Mouse (Mus musculus) cortical plate, adult 2 months (tissue): ENCODE results near the gene Cep104.

Source experiments
- CTCF ChIP-seq: fragments of 200-500 bp; IDR thresholded peaks from 2 replicates; pipeline ENCODE4 v1.5.1; 2011; ENCODE audit warnings: mild to moderate bottlenecking, control low read depth, low read length; ENCODE audit not compliant: insufficient read depth; ENCODE audit errors: extremely low read depth
- POLR2A ChIP-seq: fragments of 200-500 bp; IDR thresholded peaks from 2 replicates; pipeline ENCODE4 v1.6.1; 2011; ENCODE audit warnings: mild to moderate bottlenecking, low read length, control low read depth; ENCODE audit not compliant: insufficient read depth; ENCODE audit errors: extremely low read depth

DNA sequence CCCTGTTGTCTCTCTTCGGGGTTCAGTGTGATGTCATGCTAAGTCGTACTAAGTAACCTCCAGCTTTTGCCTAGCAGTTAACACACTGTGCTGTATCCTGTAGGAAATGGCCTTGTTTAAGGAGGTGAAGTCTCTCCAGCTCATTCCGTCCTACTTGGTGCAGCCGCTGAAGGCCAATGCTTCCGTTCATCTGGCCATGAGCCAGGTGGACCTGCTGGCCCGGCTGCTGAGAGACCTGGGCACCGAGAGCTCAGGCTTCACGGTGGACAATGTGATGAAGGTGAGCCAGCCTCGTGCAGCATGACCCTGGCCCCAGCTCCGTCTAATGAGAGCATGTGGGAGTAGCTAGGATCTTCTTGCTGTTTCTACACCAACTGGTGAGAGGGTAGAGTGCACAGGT is 17.7 kb downstream of the Cep104 start:
- TF ChIP-seq POLR2A (no peak), CTCF (no peak)
